Mouse (Mus musculus): ENCODE results near the gene Timm29. TPM values are rescaled to one million over a fixed set of nuclear protein-coding genes. Genes with fewer than 3 reads are reported as not detected.

The Timm29 gene
- polyA plus RNA-seq, 1 experiment from 2014 or later: 31.4 TPM

GRCm38 (mm10) chr9:21635639-21636038 is 43.1 kb downstream of the Timm29 start:
- Histone ChIP-seq H3K9me3 (no peaks in the 10 kb centered on the region), H3K4me3 (no peak overlapping the region), H3K27me3 (ENCODE audit: poor library complexity, severe bottlenecking) (no peaks in the 10 kb centered on the region), H3K4me1 (no peaks in the 10 kb centered on the region; the same call in 1 of the 2 replicates), H3K36me3 (replicated peaks) (peaks cover 93% of the 10 kb centered on the region), H3K27ac (no peak overlapping the region)
- DNase-seq (ENCODE audit: extremely low spot score, low spot score): no peak
- 95% methylated on average over 7 of the region's 7 CpGs for WGBS

GRCm38 (mm10) chr9:21639031-21639430 is 46.5 kb downstream of the Timm29 start:
- 96% methylated on average over 11 of the region's 11 CpGs for WGBS
- H3K9me3 ChIP-seq: no peaks in the 10 kb centered on the region
- peaks cover 100% of the 10 kb centered on the region for H3K36me3 ChIP-seq (replicated peaks)
- no peaks in the 10 kb centered on the region; the same call in 1 of the 2 replicates for H3K4me1 ChIP-seq
- H3K4me3 ChIP-seq: no peak overlapping the region
- H3K27ac ChIP-seq: no peak overlapping the region
- no peaks in the 10 kb centered on the region for H3K27me3 ChIP-seq (ENCODE audit: poor library complexity, severe bottlenecking)
- no peak for DNase-seq (ENCODE audit: extremely low spot score, low spot score)

MicroRNAs encoded within 50 kb of the gene (microRNA counts, 519-probe panel; counts per million panel counts)
- microRNA mmu-miR-1946b: 341 counts per million, percentile 65 among the panel's probes with 10 or more counts

Small RNA genes lying within 50 kb of the gene (microRNA-seq; reads per million reads assigned to microRNA genes)
- not detected for gene Mir1946b

Other genes with a start within 250 kb of the Timm29 start
- gene Ilf3, start 224.9 kb upstream of the Timm29 start, polyA plus RNA-seq (2016; fragmentation: Nextera tagmentation; extraction: Ambion mirVana): 328 and 336 TPM in 2 replicates
- gene Qtrt1, start 180.9 kb upstream of the Timm29 start, polyA plus RNA-seq (2016; fragmentation: Nextera tagmentation; extraction: Ambion mirVana): 71.7 and 74.0 TPM in 2 replicates
- 65.9 and 66.3 TPM in 2 replicates for gene Dnm2, start 167.8 kb upstream of the Timm29 start, polyA plus RNA-seq (2016; fragmentation: Nextera tagmentation; extraction: Ambion mirVana)
- 116 and 119 TPM in 2 replicates for gene Tmed1, start 82.5 kb upstream of the Timm29 start, polyA plus RNA-seq (2016; fragmentation: Nextera tagmentation; extraction: Ambion mirVana)
- 4.4 and 5.1 TPM in 2 replicates for gene AB124611, start 66.5 kb upstream of the Timm29 start, polyA plus RNA-seq (2016; fragmentation: Nextera tagmentation; extraction: Ambion mirVana)
- 58.3 and 59.8 TPM in 2 replicates for gene Carm1, start 45.8 kb upstream of the Timm29 start, polyA plus RNA-seq (2016; fragmentation: Nextera tagmentation; extraction: Ambion mirVana)
- gene Yipf2, start 106 bp downstream of the Timm29 start, polyA plus RNA-seq (2016; fragmentation: Nextera tagmentation; extraction: Ambion mirVana): 19.0 and 20.4 TPM in 2 replicates
- gene Smarca4, start 23.4 kb downstream of the Timm29 start, polyA plus RNA-seq (2016; fragmentation: Nextera tagmentation; extraction: Ambion mirVana): 147 and 149 TPM in 2 replicates
- gene Ldlr, start 130.8 kb downstream of the Timm29 start, polyA plus RNA-seq (2016; fragmentation: Nextera tagmentation; extraction: Ambion mirVana): 58.5 and 60.0 TPM in 2 replicates
- 196 and 197 TPM in 2 replicates for gene Spc24, start 167.6 kb downstream of the Timm29 start, polyA plus RNA-seq (2016; fragmentation: Nextera tagmentation; extraction: Ambion mirVana)
- 8.6 and 8.9 TPM in 2 replicates for gene Kank2, start 206.0 kb downstream of the Timm29 start, polyA plus RNA-seq (2016; fragmentation: Nextera tagmentation; extraction: Ambion mirVana)
- gene Angptl8, start 242.8 kb downstream of the Timm29 start, polyA plus RNA-seq (2016; fragmentation: Nextera tagmentation; extraction: Ambion mirVana): 0.62 and 0.94 TPM in 2 replicates